Mouse (Mus musculus): ENCODE measurements around the gene Atp11b.

DNA sequence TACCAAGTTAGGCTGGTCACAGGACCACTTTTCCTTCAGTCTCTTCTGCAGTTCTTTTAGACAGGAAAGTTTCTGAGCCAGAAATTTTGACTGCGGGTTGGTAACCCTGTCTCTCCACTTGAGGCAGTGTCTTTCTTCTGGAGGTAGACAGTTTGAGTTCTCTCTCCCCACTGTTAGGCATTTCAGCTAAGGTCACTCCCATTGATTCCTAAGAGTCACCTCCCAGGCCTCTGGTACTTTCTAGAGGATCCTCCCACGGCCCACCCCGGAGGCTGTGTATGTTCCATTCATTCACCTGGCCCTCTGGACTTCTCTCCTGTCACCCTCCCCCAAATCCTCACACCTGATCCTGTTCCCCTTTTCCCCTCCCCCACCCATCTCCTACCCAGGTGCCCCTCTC, 68.1 kb downstream of the Atp11b start:
- TF ChIP-seq CTCF (IDR thresholded peaks at IDR 0.05; ENCODE audit: extremely low read depth, insufficient read depth, insufficient read length, insufficient replicate concordance): no peak
- TF ChIP-seq POLR2A (IDR thresholded peaks at IDR 0.05; ENCODE audit: low read depth, low read length): no peak

Data from spleen, adult 2 months (tissue).